Mouse (Mus musculus) ES-Bruce4 (cell line): ENCODE measurements around the gene Cops2.

Experiments used
- CTCF ChIP-seq: IDR thresholded peaks from one replicate; pipeline ENCODE4 v1.8.1; 2011; ENCODE audit warnings: low read depth, low read length
- EP300 ChIP-seq: IDR thresholded peaks from 2 replicates; pipeline ENCODE4 v1.6.1; 2011; ENCODE audit warnings: low read depth, low read length; ENCODE audit not compliant: insufficient read depth
- POLR2A ChIP-seq: IDR thresholded peaks from one replicate; pipeline ENCODE4 v1.8.1; 2011; ENCODE audit warnings: low read length; ENCODE audit not compliant: insufficient read depth

DNA sequence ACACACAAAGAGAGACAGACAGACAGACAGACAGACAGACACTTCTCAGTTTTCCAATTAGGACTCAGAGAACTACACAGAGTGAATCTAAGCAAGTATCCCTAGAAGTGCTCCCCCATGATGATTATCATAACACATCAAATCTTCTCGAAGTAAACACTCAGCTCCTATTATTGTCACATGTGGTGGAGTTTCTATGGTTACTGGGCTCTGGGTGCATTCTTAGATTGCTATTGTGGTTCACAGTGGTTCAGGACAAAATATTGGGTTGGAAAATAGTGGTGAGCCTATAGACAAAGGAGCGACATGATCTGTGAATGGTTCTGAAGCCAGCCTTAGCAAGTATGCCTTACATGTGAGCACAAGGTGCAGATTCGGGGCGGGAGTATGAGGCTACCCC, 57.0 kb downstream of the Cops2 start:
- no peak for TF ChIP-seq POLR2A
- TF ChIP-seq CTCF: no peak
- no peak for TF ChIP-seq EP300
